In genomic region chr4:148859906-148860491, GRCm38 (mm10) we compare ENCODE assay signal across 8 mouse cellular contexts. TPM values are rescaled to one million over a fixed set of nuclear protein-coding genes. Genes with fewer than 3 reads are reported as not detected.
DNase-seq lines count a peak whose midpoint lies in the region; ATAC-seq and TF ChIP-seq lines count a peak whose summit lies in the region.

No protein-coding gene starts in this region.

- peak overlapping the region; percentile 42; the same call in 1 of the 2 replicates for H3K9ac ChIP-seq in embryonic facial prominence, embryonic 12.5 days
- no peak overlapping the region; the same call in 1 of the 2 replicates for H3K9ac ChIP-seq in hindbrain, postnatal 0 days (replicated peaks; ENCODE audit: low read length)
- no peak overlapping the region for H3K9ac ChIP-seq in neural tube, embryonic 14.5 days (replicated peaks; ENCODE audit: low read depth, low read length)

- H3K4me2 ChIP-seq in embryonic facial prominence, embryonic 12.5 days (replicated peaks) = peak overlapping the region; percentile 50
- peak overlapping the region; percentile 51 for H3K4me2 ChIP-seq in hindbrain, postnatal 0 days (ENCODE audit: low read depth, low read length)
- H3K4me2 ChIP-seq in neural tube, embryonic 14.5 days (ENCODE audit: low read depth, low read length) = peak overlapping the region; percentile 43

- no peak overlapping the region for H3K27ac ChIP-seq in embryonic facial prominence, embryonic 12.5 days
- H3K27ac ChIP-seq in hindbrain, postnatal 0 days = no peak overlapping the region
- peak overlapping the region; percentile 71 for H3K27ac ChIP-seq in neural tube, embryonic 14.5 days (ENCODE audit: low read depth, low read length)

- DNase-seq in left cerebral cortex, postnatal 4 days = peak; percentile 39
- DNase-seq in left cerebral cortex, adult 11 months (ENCODE audit: low spot score) = no peak
- peak; percentile 73 for DNase-seq in hindbrain, postnatal 0 days (ENCODE audit: low spot score)
- DNase-seq in thymus, postnatal 14 days = no peak
- no peak for DNase-seq in urinary bladder, postnatal 4 days (ENCODE audit: low spot score in 2 of 2)
- DNase-seq in gastrocnemius, adult 8-10 months (ENCODE audit: low spot score in 2 of 2) = no peak

- H3K27me3 ChIP-seq in embryonic facial prominence, embryonic 12.5 days = peaks cover 82% of the 10 kb centered on the region
- peaks cover 44% of the 10 kb centered on the region for H3K27me3 ChIP-seq in hindbrain, postnatal 0 days (ENCODE audit: insufficient read depth, low read length)
- peaks cover 11% of the 10 kb centered on the region; the same call in 1 of the 2 replicates for H3K27me3 ChIP-seq in neural tube, embryonic 14.5 days (ENCODE audit: control insufficient read depth, insufficient read depth, low read length)

- 2% methylated on average over 27 of the region's 27 CpGs for WGBS in embryonic facial prominence, embryonic 12.5 days
- WGBS in hindbrain, postnatal 0 days = 2% methylated on average over 27 of the region's 27 CpGs
- 2% methylated on average over 27 of the region's 27 CpGs for WGBS in neural tube, embryonic 14.5 days

- no peak for TF ChIP-seq CTCF in hindbrain, postnatal 0 days (IDR thresholded peaks at IDR 0.05; ENCODE audit: low read depth)

- peak overlapping the region; percentile 25 for H3K4me3 ChIP-seq in embryonic facial prominence, embryonic 12.5 days
- H3K4me3 ChIP-seq in hindbrain, postnatal 0 days (ENCODE audit: low read length) = peak overlapping the region; percentile 23
- H3K4me3 ChIP-seq in neural tube, embryonic 14.5 days (ENCODE audit: low read depth, low read length) = no peak overlapping the region; the same call in 1 of the 2 replicates

- H3K36me3 ChIP-seq in embryonic facial prominence, embryonic 12.5 days = no peaks in the 10 kb centered on the region
- no peaks in the 10 kb centered on the region for H3K36me3 ChIP-seq in hindbrain, postnatal 0 days (ENCODE audit: insufficient read depth, low read length)
- H3K36me3 ChIP-seq in neural tube, embryonic 14.5 days (ENCODE audit: control insufficient read depth, insufficient read depth, low read length) = no peaks in the 10 kb centered on the region

- peak; percentile 59 for ATAC-seq in embryonic facial prominence, embryonic 12.5 days (ENCODE audit: insufficient number of reproducible peaks, insufficient read depth, low FRiP score, low TSS enrichment)
- peak; percentile 71 for ATAC-seq in hindbrain, postnatal 0 days
- peak; percentile 68 for ATAC-seq in neural tube, embryonic 14.5 days (ENCODE audit: low read depth)

- intact Hi-C loops in left cerebral cortex, postnatal 4 days (cut with DNase I) = loop anchor here (5.0 kb wide), 1 partner anchor 212 kb away; no protein-coding TSS in a partner anchor

- peaks cover 11% of the 10 kb centered on the region for H3K4me1 ChIP-seq in embryonic facial prominence, embryonic 12.5 days
- H3K4me1 ChIP-seq in hindbrain, postnatal 0 days (ENCODE audit: insufficient read depth, low read length) = peaks cover 4% of the 10 kb centered on the region; the same call in 1 of the 2 replicates
- H3K4me1 ChIP-seq in neural tube, embryonic 14.5 days (ENCODE audit: control insufficient read depth, insufficient read depth, low read length) = peaks cover 24% of the 10 kb centered on the region; the same call in 1 of the 2 replicates

- no peaks in the 10 kb centered on the region for H3K9me3 ChIP-seq in embryonic facial prominence, embryonic 12.5 days
- H3K9me3 ChIP-seq in hindbrain, postnatal 0 days (ENCODE audit: low read length) = no peaks in the 10 kb centered on the region
- H3K9me3 ChIP-seq in neural tube, embryonic 14.5 days (ENCODE audit: control insufficient read depth, low read length) = no peaks in the 10 kb centered on the region

RNA-seq across cellular contexts. Expression of gene Casz1, which starts 55.8 kb away (rescaled TPM):
- 1 to 10 TPM; 1.1 to 2.4 TPM for total RNA-seq in left cerebral cortex, postnatal 4 days (2021)
- polyA plus RNA-seq in embryonic facial prominence, embryonic 12.5 days (2016; fragmentation: Nextera tagmentation; extraction: Ambion mirVana) = 4.5 and 4.6 TPM in 2 replicates
- 6.3 and 7.2 TPM in 2 replicates for total RNA-seq in hindbrain, postnatal 0 days (2014; rRNA removed)
- polyA plus RNA-seq in hindbrain, postnatal 0 days (2015; fragmentation: Nextera tagmentation; extraction: Ambion mirVana) = 2.3 and 3.2 TPM in 2 replicates
- polyA plus RNA-seq in neural tube, embryonic 14.5 days (2014; fragmentation: Nextera tagmentation; extraction: Ambion mirVana) = 13.6 and 16.1 TPM in 2 replicates
- 10 to 100 TPM; 36.6 to 45.1 (median 43.9) TPM for total RNA-seq in gastrocnemius, adult 8-10 months (2022)

Comparison
In these comparisons a context has a peak if more than half of its experiments do, and no peak if none do; other contexts are left out.
1. DNase-seq: peak in left cerebral cortex, postnatal 4 days (single experiment) and hindbrain, postnatal 0 days (single experiment); none in left cerebral cortex, adult 11 months (single experiment), thymus, postnatal 14 days (single experiment), urinary bladder, postnatal 4 days (0 of 2) and gastrocnemius, adult 8-10 months (0 of 2).
2. Peak in every context shown above with its lines, with median percentiles within 50 percentile points of each other: ATAC-seq and H3K4me2 ChIP-seq.